Mouse (Mus musculus) heart, postnatal 25 days (tissue): ENCODE measurements around the gene Pianp. TPM values are rescaled to one million over a fixed set of nuclear protein-coding genes. Genes with fewer than 3 reads are reported as not detected.

Experiments used
- total RNA-seq, 2 experiments: library from RNA; stranded (reverse); gene quantifications; 2 replicates each; pipeline ENCODE4 v1.2.3; 2021

Gene Pianp
- total RNA-seq, 2 experiments from 2014 or later, result 0.49 to 1.1 TPM

Other genes with a start within 250 kb of the Pianp start
- gene Gm45234, start 240.7 kb upstream of the Pianp start, total RNA-seq, result 1 to 10 TPM in 1 of 2 experiments, not detected in 1; 3.8 TPM
- gene Atn1, start 240.2 kb upstream of the Pianp start, total RNA-seq, result 10 to 100 TPM; 37.0 to 39.7 TPM
- gene Eno2, start 227.0 kb upstream of the Pianp start, total RNA-seq, result 1 to 10 TPM; 1.9 to 3.3 TPM
- not detected for gene Lrrc23, start 217.0 kb upstream of the Pianp start, total RNA-seq
- 1 to 10 TPM; 2.9 to 3.3 TPM for gene Spsb2, start 188.0 kb upstream of the Pianp start, total RNA-seq
- 100 to 1,000 TPM; 837 to 904 TPM for gene Tpi1, start 182.4 kb upstream of the Pianp start, total RNA-seq
- gene Usp5, start 167.2 kb upstream of the Pianp start, total RNA-seq, result 10 to 100 TPM; 73.7 to 75.3 TPM
- 1 to 10 TPM in 1 of 2 experiments, under 1 TPM in 1; 0.91 to 1.6 TPM for gene Cdca3, start 167.1 kb upstream of the Pianp start, total RNA-seq
- 1 to 10 TPM; 3.0 to 3.2 TPM for gene Gnb3, start 156.4 kb upstream of the Pianp start, total RNA-seq
- 10 to 100 TPM; 12.3 to 13.5 TPM for gene P3h3, start 138.9 kb upstream of the Pianp start, total RNA-seq
- gene Gpr162, start 132.7 kb upstream of the Pianp start, total RNA-seq, result 1 to 10 TPM in 1 of 2 experiments, under 1 TPM in 1; 0.62 to 1.0 TPM
- 1 to 10 TPM in 1 of 2 experiments, under 1 TPM in 1; 0.73 to 1.3 TPM for gene Cd4, start 108.5 kb upstream of the Pianp start, total RNA-seq
- gene Lag3, start 85.0 kb upstream of the Pianp start, total RNA-seq, result under 1 TPM; 0.34 to 0.83 TPM
- 100 to 1,000 TPM; 235 to 245 TPM for gene Ptms, start 76.6 kb upstream of the Pianp start, total RNA-seq
- 100 to 1,000 TPM; 205 to 207 TPM for gene Mlf2, start 65.3 kb upstream of the Pianp start, total RNA-seq
- gene Cops7a, start 31.2 kb upstream of the Pianp start, total RNA-seq, result 10 to 100 TPM; 85.8 to 88.6 TPM
- gene Zfp384, start 12.5 kb downstream of the Pianp start, total RNA-seq, result 10 to 100 TPM; 19.2 to 22.0 TPM
- gene Ing4, start 43.1 kb downstream of the Pianp start, total RNA-seq, result 10 to 100 TPM; 35.0 to 35.6 TPM
- gene Acrbp, start 53.0 kb downstream of the Pianp start, total RNA-seq, result 1 to 10 TPM; 2.5 to 4.1 TPM
- gene Lpar5, start 71.2 kb downstream of the Pianp start, total RNA-seq, result not detected
- 100 to 1,000 TPM; 111 to 116 TPM for gene Chd4, start 99.3 kb downstream of the Pianp start, total RNA-seq
- gene Nop2, start 135.2 kb downstream of the Pianp start, total RNA-seq, result 10 to 100 TPM; 19.4 to 20.0 TPM
- 10 to 100 TPM in 1 of 2 experiments, 1 to 10 TPM in 1; 7.1 to 12.0 TPM for gene Iffo1, start 148.5 kb downstream of the Pianp start, total RNA-seq
- 1,000 to 10,000 TPM; 4,843 to 4,911 TPM for gene Gapdh, start 169.8 kb downstream of the Pianp start, total RNA-seq
- gene Ncapd2, start 195.0 kb downstream of the Pianp start, total RNA-seq, result 10 to 100 TPM; 21.9 to 26.8 TPM
- gene Mrpl51, start 195.1 kb downstream of the Pianp start, total RNA-seq, result 100 to 1,000 TPM; 308 to 324 TPM
- gene Vamp1, start 218.9 kb downstream of the Pianp start, total RNA-seq, result 1 to 10 TPM; 6.2 to 6.3 TPM
- gene Tapbpl, start 235.2 kb downstream of the Pianp start, total RNA-seq, result 1 to 10 TPM; 4.1 to 5.0 TPM
- gene Cd27, start 240.3 kb downstream of the Pianp start, total RNA-seq, result under 1 TPM; 0.16 to 0.36 TPM